Mouse (Mus musculus) heart, postnatal 0 days (tissue): ENCODE results near the gene Cask.

Experiments used
- CTCF ChIP-seq: IDR thresholded peaks from 2 replicates; pipeline ENCODE4 v1.5.1; 2016; ENCODE audit warnings: antibody characterized with exemption, control low read depth, low read depth
- EP300 ChIP-seq: IDR thresholded peaks from 2 replicates; pipeline ENCODE4 v1.6.1; 2016; ENCODE audit warnings: antibody characterized with exemption, low read depth

GRCm38 (mm10) chrX:13851285-13851684, at the start of gene Cask:
- TF ChIP-seq CTCF (no peak), EP300 (no peak)
